Mouse (Mus musculus) gastrocnemius, postnatal 10 days (tissue): Measurements from ENCODE around the gene Prss44. TPM values are rescaled to one million over a fixed set of nuclear protein-coding genes. Genes with fewer than 3 reads are reported as not detected.

Experiments
- DNase-seq: peaks from one replicate; pipeline ENCODE4 v3.0.0; 2021; ENCODE audit warnings: mixed read lengths
- total RNA-seq, 2 experiments: library from RNA; stranded (reverse); gene quantifications; 2 replicates each; pipeline ENCODE4 v1.2.3; 2021

Gene Prss44
- total RNA-seq, 2 experiments from 2014 or later = not detected

- DNase-seq = no peak
Observed at GRCm38 (mm10) chr9:110833021-110833420, 19.2 kb downstream of the Prss44 start.

GRCm38 (mm10) chr9:110834411-110834810, 20.6 kb downstream of the Prss44 start, which contains the start of gene Prss45:
Gene Prss45 (plus strand): TSS chr9:110834588.
- no peak for DNase-seq

- no peak for DNase-seq
Observed at GRCm38 (mm10) chr9:110834961-110835360, 21.2 kb downstream of the Prss44 start.

- DNase-seq = no peak
Observed at GRCm38 (mm10) chr9:110836112-110836511, 22.3 kb downstream of the Prss44 start.

GRCm38 (mm10) chr9:110840905-110841304, 27.1 kb downstream of the Prss44 start:
- DNase-seq = no peak

GRCm38 (mm10) chr9:110841438-110841837, 27.6 kb downstream of the Prss44 start:
- DNase-seq = no peak

- no peak for DNase-seq
Observed at GRCm38 (mm10) chr9:110844206-110844605, 30.4 kb downstream of the Prss44 start, which contains the start of gene Prss46. Gene Prss46 (plus strand): TSS chr9:110844506.

GRCm38 (mm10) chr9:110849162-110849561, 35.4 kb downstream of the Prss44 start:
- DNase-seq = no peak

- no peak for DNase-seq
Observed at GRCm38 (mm10) chr9:110855903-110856302, 42.1 kb downstream of the Prss44 start.

- DNase-seq = no peak
Observed at GRCm38 (mm10) chr9:110856920-110857319, 43.1 kb downstream of the Prss44 start.

GRCm38 (mm10) chr9:110857781-110858472, 44.1 kb downstream of the Prss44 start, which contains the start of gene Prss50:
Gene Prss50 (plus strand): TSS chr9:110857967.
- DNase-seq = no peak

GRCm38 (mm10) chr9:110858523-110858922, 44.7 kb downstream of the Prss44 start:
- no peak for DNase-seq

GRCm38 (mm10) chr9:110858967-110859596, 45.3 kb downstream of the Prss44 start:
- no peak for DNase-seq

GRCm38 (mm10) chr9:110871030-110871429, 57.2 kb downstream of the Prss44 start:
- no peak for DNase-seq

Other genes starting within 250 kb of the Prss44 start
- 1 to 10 TPM; 1.6 to 2.2 TPM for gene Nradd, start 189.5 kb upstream of the Prss44 start, total RNA-seq
- 1 to 10 TPM; 2.2 to 3.4 TPM for gene Nbeal2, start 159.8 kb upstream of the Prss44 start, total RNA-seq
- 10 to 100 TPM; 50.3 to 53.6 TPM for gene Ccdc12, start 157.5 kb upstream of the Prss44 start, total RNA-seq
- 100 to 1,000 TPM; 260 to 321 TPM for gene Myl3, start 72.1 kb upstream of the Prss44 start, total RNA-seq
- gene Pth1r, start 66.8 kb upstream of the Prss44 start, total RNA-seq = 10 to 100 TPM in 1 of 2 experiments, 1 to 10 TPM in 1; 4.1 to 11.8 TPM
- gene Prss42, start 15.8 kb upstream of the Prss44 start, total RNA-seq = not detected
- not detected for gene Prss43, start 12.7 kb downstream of the Prss44 start, total RNA-seq
- not detected for gene Prss45, start 20.6 kb downstream of the Prss44 start, total RNA-seq
- under 1 TPM in 1 of 2 experiments, not detected in 1; 0.29 TPM for gene Prss46, start 30.5 kb downstream of the Prss44 start, total RNA-seq
- gene Prss50, start 44.0 kb downstream of the Prss44 start, total RNA-seq = under 1 TPM in 1 of 2 experiments, not detected in 1; 0.41 TPM
- 1 to 10 TPM; 4.5 to 9.7 TPM for gene Als2cl, start 65.9 kb downstream of the Prss44 start, total RNA-seq
- under 1 TPM; 0.47 to 0.54 TPM for gene Tmie, start 66.1 kb downstream of the Prss44 start, total RNA-seq
- under 1 TPM in 1 of 2 experiments, not detected in 1; 0.99 TPM for gene Fam240a, start 102.9 kb downstream of the Prss44 start, total RNA-seq
- gene Tdgf1, start 132.2 kb downstream of the Prss44 start, total RNA-seq = not detected
- 10 to 100 TPM; 10.6 to 13.7 TPM for gene Lrrc2, start 137.6 kb downstream of the Prss44 start, total RNA-seq
- under 1 TPM; 0.92 to 0.93 TPM for gene Rtp3, start 176.6 kb downstream of the Prss44 start, total RNA-seq
- gene Ltf, start 205.3 kb downstream of the Prss44 start, total RNA-seq = 10 to 100 TPM in 1 of 2 experiments, 1 to 10 TPM in 1; 1.1 to 10.1 TPM
- gene Ccrl2, start 243.5 kb downstream of the Prss44 start, total RNA-seq = 1 to 10 TPM; 4.7 to 4.8 TPM